Mouse (Mus musculus): Measurements from ENCODE around the gene Paqr9.

DNA sequence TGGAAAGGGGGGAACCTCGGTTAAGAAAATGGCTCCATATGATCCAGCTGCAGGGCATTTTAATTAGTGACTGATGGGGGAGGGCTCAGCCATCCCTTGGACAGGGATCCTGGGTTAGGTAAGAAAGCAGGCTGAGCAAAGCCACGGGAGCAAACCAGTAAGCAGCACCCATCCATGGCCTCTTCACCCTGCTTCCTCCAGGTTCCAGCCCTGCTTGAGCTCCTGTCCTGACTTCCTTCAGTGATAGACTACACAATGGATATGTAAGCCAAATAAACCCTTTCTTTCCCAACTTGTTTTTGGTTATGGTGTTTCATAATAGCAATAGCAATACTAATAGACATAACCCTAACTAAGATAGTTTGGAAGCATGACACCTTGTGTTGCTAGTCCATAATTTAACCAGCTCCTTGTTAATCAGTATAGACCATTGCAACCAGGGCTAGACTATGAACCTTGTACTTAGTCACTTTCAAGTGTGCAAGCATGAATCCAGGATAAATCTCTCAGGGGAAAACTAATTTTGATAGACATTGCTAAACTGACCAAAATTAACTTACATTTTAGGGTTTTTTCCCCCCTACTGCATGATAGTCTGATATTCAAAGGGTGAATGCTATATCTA, 20.2 kb upstream of the Paqr9 start:
- TF ChIP-seq CTCF (IDR thresholded peaks at IDR 0.05; ENCODE audit: low read depth) (no peak), EP300 (IDR thresholded peaks at IDR 0.05; ENCODE audit: low read depth) (no peak)
